In genomic region chr5:8293287-8293686, GRCm38 (mm10) we compare ENCODE assay signal across 13 mouse cellular contexts.
A peak's percentile ranks its signal among the peaks of the same experiment; 100 is the strongest.
DNase-seq lines count a peak whose midpoint lies in the region; ATAC-seq lines count a peak whose summit lies in the region.
"Had no signal": no experiment of that assay in that cellular context is flagged by ENCODE, and none has a peak within 500 bp of the region (broad histone marks: within the 10 kb centered on the region; RNA-seq: fewer than 3 reads in every experiment).

No protein-coding gene starts in this region.

- DNase-seq in forebrain, embryonic 10.5 days (ENCODE audit: extremely low spot score, low spot score) = no peak
- no peak for DNase-seq in midbrain, embryonic 14.5 days
- peak; percentile 59 for DNase-seq in embryo, embryonic 11 days
- no peak for DNase-seq in gastrocnemius, adult 8-10 months (ENCODE audit: low spot score in 2 of 2)
- no peak for DNase-seq in ovary, postnatal 36 days (ENCODE audit: low spot score)
- DNase-seq: cerebellum, postnatal 10 days; kidney, adult 9 months; liver, embryonic 13.5 days; right cerebral cortex, postnatal 4 days had no signal

- no peak overlapping the region for H3K9ac ChIP-seq in forebrain, embryonic 13.5 days
- H3K9ac ChIP-seq in midbrain, embryonic 12.5 days (replicated peaks) = no peak overlapping the region
- no peak overlapping the region for H3K9ac ChIP-seq in midbrain, embryonic 14.5 days (replicated peaks; ENCODE audit: low read length)
- no peak overlapping the region for H3K9ac ChIP-seq in neural tube, embryonic 14.5 days (replicated peaks; ENCODE audit: low read depth, low read length)
- H3K9ac ChIP-seq: liver, embryonic 13.5 days had no signal

- H3K27ac ChIP-seq in forebrain, embryonic 13.5 days = no peak overlapping the region
- no peak overlapping the region for H3K27ac ChIP-seq in forebrain, embryonic 10.5 days
- H3K27ac ChIP-seq in midbrain, embryonic 12.5 days (replicated peaks) = no peak overlapping the region
- H3K27ac ChIP-seq in midbrain, embryonic 14.5 days (replicated peaks; ENCODE audit: low read depth, low read length) = no peak overlapping the region
- no peak overlapping the region for H3K27ac ChIP-seq in neural tube, embryonic 14.5 days (ENCODE audit: low read depth, low read length)
- H3K27ac ChIP-seq: liver, embryonic 13.5 days; stomach, postnatal 0 days had no signal

- no peaks in the 10 kb centered on the region for H3K9me3 ChIP-seq in forebrain, embryonic 13.5 days (replicated peaks)
- no peaks in the 10 kb centered on the region for H3K9me3 ChIP-seq in forebrain, embryonic 10.5 days
- no peaks in the 10 kb centered on the region for H3K9me3 ChIP-seq in midbrain, embryonic 12.5 days
- H3K9me3 ChIP-seq in midbrain, embryonic 14.5 days (ENCODE audit: control insufficient read depth, low read length) = no peaks in the 10 kb centered on the region
- no peaks in the 10 kb centered on the region for H3K9me3 ChIP-seq in neural tube, embryonic 14.5 days (ENCODE audit: control insufficient read depth, low read length)
- H3K9me3 ChIP-seq: liver, embryonic 13.5 days had no signal

- H3K4me2 ChIP-seq in forebrain, embryonic 13.5 days = no peak overlapping the region
- H3K4me2 ChIP-seq in midbrain, embryonic 12.5 days (replicated peaks) = no peak overlapping the region
- H3K4me2 ChIP-seq in midbrain, embryonic 14.5 days (ENCODE audit: low read length) = no peak overlapping the region
- H3K4me2 ChIP-seq in neural tube, embryonic 14.5 days (ENCODE audit: low read depth, low read length) = no peak overlapping the region
- H3K4me2 ChIP-seq: liver, embryonic 13.5 days had no signal

- peak; percentile 64; the same call in 1 of the 2 replicates for ATAC-seq in forebrain, embryonic 13.5 days
- peak; percentile 44; the same call in 1 of the 2 replicates for ATAC-seq in midbrain, embryonic 12.5 days (ENCODE audit: low FRiP score, low read depth)
- no peak for ATAC-seq in midbrain, embryonic 14.5 days (ENCODE audit: low FRiP score, low TSS enrichment)
- peak; percentile 33; the same call in 1 of the 2 replicates for ATAC-seq in neural tube, embryonic 14.5 days (ENCODE audit: low read depth)

- H3K4me1 ChIP-seq in forebrain, embryonic 13.5 days = peaks cover 19% of the 10 kb centered on the region
- peaks cover 39% of the 10 kb centered on the region for H3K4me1 ChIP-seq in forebrain, embryonic 10.5 days
- H3K4me1 ChIP-seq in midbrain, embryonic 12.5 days = peaks cover 14% of the 10 kb centered on the region
- H3K4me1 ChIP-seq in midbrain, embryonic 14.5 days (ENCODE audit: control insufficient read depth, insufficient read depth, low read length) = 0 out of 2 replicates have a peak, but pooled peaks cover 4% of the 10 kb centered on the region
- H3K4me1 ChIP-seq in neural tube, embryonic 14.5 days (ENCODE audit: control insufficient read depth, insufficient read depth, low read length) = no peaks in the 10 kb centered on the region
- H3K4me1 ChIP-seq: liver, embryonic 13.5 days had no signal

- WGBS in forebrain, embryonic 13.5 days = 7% methylated on average over 1 of the region's 1 CpGs
- 16% methylated on average over 1 of the region's 1 CpGs for WGBS in forebrain, embryonic 10.5 days
- 14% methylated on average over 1 of the region's 1 CpGs for WGBS in midbrain, embryonic 12.5 days
- 23% methylated on average over 1 of the region's 1 CpGs for WGBS in midbrain, embryonic 14.5 days
- WGBS in neural tube, embryonic 14.5 days = 0% methylated on average over 1 of the region's 1 CpGs

- no peak overlapping the region for H3K4me3 ChIP-seq in forebrain, embryonic 13.5 days
- H3K4me3 ChIP-seq in forebrain, embryonic 10.5 days = no peak overlapping the region
- H3K4me3 ChIP-seq in midbrain, embryonic 12.5 days = no peak overlapping the region
- H3K4me3 ChIP-seq in midbrain, embryonic 14.5 days (replicated peaks; ENCODE audit: low read depth, low read length) = no peak overlapping the region
- H3K4me3 ChIP-seq in neural tube, embryonic 14.5 days (ENCODE audit: low read depth, low read length) = no peak overlapping the region
- H3K4me3 ChIP-seq: liver, embryonic 13.5 days had no signal

- no peaks in the 10 kb centered on the region for H3K27me3 ChIP-seq in forebrain, embryonic 13.5 days
- no peaks in the 10 kb centered on the region for H3K27me3 ChIP-seq in forebrain, embryonic 10.5 days (ENCODE audit: poor library complexity, severe bottlenecking)
- no peaks in the 10 kb centered on the region for H3K27me3 ChIP-seq in midbrain, embryonic 12.5 days
- no peaks in the 10 kb centered on the region for H3K27me3 ChIP-seq in midbrain, embryonic 14.5 days (ENCODE audit: control insufficient read depth, insufficient read depth, low read length)
- no peaks in the 10 kb centered on the region for H3K27me3 ChIP-seq in neural tube, embryonic 14.5 days (ENCODE audit: control insufficient read depth, insufficient read depth, low read length)
- H3K27me3 ChIP-seq: liver, embryonic 13.5 days had no signal

- H3K36me3 ChIP-seq in forebrain, embryonic 13.5 days (ENCODE audit: poor library complexity, severe bottlenecking) = no peaks in the 10 kb centered on the region
- H3K36me3 ChIP-seq in forebrain, embryonic 10.5 days (replicated peaks) = no peaks in the 10 kb centered on the region
- H3K36me3 ChIP-seq in midbrain, embryonic 12.5 days = no peaks in the 10 kb centered on the region
- H3K36me3 ChIP-seq in midbrain, embryonic 14.5 days (ENCODE audit: control insufficient read depth, insufficient read depth, low read length) = no peaks in the 10 kb centered on the region
- H3K36me3 ChIP-seq in neural tube, embryonic 14.5 days (ENCODE audit: control insufficient read depth, insufficient read depth, low read length) = no peaks in the 10 kb centered on the region
- H3K36me3 ChIP-seq: liver, embryonic 13.5 days had no signal
